Mouse (Mus musculus) gastrocnemius, postnatal 10 days (tissue): Measurements from ENCODE around the gene Ugdh. TPM values are rescaled to one million over a fixed set of nuclear protein-coding genes. Genes with fewer than 3 reads are reported as not detected.

Experiments
- DNase-seq: peaks from one replicate; pipeline ENCODE4 v3.0.0; 2021; ENCODE audit warnings: mixed read lengths
- total RNA-seq, 2 experiments: library from RNA; stranded (reverse); gene quantifications; 2 replicates each; pipeline ENCODE4 v1.2.3; 2021

The Ugdh gene
- total RNA-seq, 2 experiments from 2014 or later = 20.7 to 24.6 TPM

DNA sequence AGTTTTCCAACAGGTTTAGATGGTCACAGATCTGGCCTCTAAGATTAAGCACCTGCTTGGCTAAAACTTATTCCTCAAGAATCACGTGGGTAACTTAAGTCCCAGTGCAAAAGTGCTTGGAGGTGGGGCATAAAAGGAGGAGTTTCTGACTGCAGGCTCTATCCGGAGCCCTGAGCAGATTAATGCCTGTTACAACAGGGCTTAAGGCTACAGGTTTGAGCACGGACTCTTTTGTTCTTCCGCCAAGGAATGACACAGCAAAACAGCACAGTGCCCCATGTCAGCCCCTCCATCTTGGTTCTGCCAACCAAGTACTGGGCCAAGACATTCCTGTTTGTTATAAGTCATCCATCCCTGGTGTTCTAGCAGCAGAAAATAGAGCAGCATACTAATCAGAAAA is 7.4 kb downstream of the Ugdh start:
- DNase-seq = no peak

DNA sequence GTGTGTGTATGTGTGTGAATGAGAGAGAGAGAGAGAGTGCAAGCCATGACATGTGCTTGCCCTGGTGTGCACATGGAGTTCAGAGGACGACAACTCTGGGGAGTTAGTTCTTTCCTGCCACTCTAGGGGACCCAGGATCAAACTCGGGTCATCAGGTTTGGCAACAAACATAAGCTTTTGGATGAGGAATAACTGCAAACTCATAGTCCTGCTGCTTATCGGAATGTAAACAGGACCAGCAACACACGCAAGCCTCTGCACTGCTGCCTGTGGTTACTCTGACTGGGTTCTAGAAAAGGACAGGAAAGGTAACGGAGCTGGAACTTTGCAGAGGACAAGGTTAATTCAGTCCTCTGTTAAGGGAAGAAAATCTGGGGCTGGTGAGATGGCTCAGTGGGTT is 10.5 kb downstream of the Ugdh start:
- no peak for DNase-seq

DNA sequence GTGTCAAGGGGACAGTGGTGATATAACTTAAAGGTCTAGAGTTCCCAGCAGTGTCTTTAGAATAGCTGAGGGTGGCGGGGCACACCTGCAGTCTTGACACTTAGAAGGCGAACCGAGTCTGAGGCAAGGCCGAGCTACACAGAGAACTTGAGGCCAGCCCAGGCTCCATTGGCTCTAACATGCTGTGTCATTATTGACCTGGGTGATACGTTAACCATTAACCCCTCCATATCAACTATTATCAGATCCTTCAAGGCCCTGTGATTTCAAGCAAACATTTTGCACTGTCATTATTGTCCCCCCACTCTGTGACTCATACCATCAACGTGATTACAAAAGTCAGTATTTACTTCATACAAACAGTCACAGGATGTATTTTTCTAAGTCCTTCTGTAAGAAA is 11.5 kb downstream of the Ugdh start:
- DNase-seq = no peak

DNA sequence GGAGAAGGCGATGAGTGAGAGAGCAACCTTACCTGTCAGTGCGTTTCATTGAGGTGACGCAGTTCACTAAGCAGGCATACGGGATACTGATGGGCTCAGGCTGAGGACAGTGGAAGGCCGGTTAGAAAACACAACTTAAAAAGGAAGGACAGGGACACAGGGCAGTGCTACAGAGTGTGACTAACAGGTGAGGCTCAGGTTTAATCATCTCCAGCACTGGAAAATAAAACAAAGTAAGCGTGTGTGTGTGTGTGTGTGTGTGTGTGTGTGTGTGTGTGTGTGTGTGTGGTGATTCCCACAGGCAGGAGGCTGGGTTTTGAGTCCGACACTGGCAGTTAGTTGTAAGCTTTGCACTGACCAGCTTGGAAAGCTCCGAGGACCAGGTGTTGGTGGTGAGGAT is 12.9 kb downstream of the Ugdh start:
- DNase-seq = no peak

DNA sequence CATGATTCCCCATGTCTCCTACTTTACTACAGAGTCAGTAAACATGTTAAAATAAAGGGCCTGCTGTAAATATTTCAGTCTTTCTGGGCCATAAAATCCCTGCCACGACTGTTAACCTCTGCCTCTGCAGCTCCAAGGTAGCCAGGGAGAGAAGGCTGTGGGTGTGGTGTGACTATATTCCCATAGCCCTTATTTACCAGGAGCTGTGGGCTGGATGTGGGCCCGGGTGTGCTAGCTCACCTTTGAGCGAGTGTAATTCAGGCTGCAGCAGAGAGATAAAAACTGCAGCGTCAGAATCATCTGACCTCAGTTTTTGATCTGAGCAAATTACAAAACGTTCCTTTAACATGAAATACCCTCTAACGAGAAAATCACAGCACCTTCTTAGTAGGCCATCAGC is 14.9 kb downstream of the Ugdh start:
- no peak for DNase-seq

DNA sequence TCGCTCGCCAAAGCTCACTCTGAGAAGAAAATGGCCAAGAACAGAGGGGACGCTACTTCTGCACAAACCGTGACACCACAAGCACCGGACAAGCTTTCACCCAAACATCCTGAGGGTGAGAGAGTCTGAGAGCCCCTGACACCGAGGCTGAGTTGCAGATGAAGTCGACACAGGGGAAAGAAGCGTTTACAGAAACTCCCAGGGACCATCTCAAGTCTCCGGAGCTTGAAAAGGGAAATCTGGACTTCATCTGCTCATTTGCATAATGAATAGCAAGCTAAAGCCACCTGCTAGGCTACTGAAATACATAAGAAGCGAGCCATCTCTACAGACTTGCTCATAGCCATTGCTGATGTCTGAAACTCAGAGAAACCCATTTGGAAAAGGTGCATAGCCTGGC is 16.6 kb downstream of the Ugdh start:
- DNase-seq = no peak

DNA sequence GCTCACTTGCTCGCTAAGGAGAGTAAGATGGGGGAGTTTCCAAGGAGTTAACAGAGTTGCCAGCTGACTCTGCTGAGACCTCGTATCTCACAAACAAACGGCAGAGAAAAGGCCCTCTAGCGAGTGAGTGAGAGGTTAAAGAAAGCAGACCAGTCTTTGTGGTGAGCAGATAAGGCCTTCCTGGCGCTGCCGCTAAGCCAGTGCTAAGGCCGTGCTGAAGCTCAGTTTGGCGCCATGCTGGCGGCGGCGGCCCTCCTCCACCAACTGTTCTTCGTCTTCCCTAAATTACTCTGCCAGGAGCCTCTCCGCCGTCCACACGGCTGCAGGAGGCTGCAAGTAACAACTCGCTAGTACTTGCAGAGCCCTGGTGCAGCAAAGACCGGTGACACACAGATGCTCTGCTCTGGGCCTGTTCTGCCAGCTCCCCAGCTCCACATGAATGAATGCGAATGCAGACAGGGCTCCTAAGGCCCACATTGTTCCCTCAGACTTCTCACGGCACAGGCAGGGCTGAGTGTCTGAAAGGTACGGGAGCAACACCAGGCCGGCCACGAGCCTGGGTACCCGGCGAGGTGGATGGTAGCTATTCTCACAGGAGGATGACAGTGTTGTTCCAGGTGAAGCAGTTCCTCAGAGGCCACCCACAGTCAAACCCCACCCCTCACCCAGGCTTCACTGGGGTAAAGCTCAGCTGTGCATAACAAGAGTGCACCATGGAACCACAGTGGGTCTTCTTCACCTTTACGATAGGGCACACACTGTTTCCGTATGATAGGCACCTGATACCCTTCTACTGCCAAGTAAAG is 19.9 kb downstream of the Ugdh start:
- no peak for DNase-seq

DNA sequence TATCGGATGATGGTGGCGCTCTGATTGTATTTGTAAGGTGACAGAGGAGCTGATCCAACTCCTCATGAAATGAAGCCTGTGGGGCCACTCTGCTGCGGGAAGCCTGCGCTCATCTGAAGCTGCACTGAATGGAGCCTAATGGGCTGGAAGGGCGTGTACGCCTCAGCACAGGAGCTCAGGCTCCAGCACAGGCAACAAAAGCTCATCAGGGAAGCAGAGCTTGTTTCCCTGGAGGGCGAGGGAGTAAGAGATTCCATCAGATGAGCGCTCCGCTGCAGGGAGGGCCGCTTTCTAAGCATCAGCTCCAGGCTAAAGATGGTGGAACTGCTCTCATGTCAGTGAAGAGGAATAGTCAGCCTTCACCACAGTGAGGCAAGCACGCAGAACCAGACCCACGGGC is 27.8 kb downstream of the Ugdh start:
- no peak for DNase-seq

DNA sequence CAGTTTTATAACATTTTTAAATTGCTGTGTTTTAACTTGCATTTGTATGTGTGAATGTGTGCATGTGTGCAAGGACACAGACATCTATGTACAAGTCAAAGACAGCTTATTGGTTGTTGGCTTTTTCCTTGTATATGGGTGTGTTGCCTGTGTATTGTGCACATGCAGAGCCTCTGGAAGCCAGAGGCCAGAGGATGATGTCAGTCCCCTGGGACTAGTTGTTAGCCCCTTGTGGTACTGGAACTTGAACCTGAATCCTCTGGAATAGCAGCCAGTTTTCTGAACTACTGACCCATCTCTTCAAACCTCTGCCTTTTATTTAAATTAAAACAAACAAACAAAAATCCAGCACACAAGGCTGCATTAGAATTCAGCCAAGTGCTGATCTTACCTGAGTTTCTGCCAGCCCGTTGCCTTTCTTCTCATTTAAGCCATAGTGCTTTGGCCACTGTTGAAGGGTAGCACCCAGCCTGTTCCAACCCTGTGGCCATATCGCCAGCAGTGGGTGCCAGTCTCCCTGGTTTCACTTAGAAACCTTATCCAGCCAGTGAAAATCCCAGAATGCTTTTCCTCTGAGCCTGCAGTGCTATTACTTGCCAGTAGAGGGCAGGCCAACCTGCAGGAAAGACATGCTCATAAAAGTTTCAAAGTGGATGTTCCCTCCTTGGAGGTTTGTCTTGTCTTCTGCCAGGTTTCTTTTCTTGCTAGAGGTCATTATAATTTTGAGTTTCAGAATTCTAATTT is 34.3 kb downstream of the Ugdh start:
- peak; percentile 78 for DNase-seq

DNA sequence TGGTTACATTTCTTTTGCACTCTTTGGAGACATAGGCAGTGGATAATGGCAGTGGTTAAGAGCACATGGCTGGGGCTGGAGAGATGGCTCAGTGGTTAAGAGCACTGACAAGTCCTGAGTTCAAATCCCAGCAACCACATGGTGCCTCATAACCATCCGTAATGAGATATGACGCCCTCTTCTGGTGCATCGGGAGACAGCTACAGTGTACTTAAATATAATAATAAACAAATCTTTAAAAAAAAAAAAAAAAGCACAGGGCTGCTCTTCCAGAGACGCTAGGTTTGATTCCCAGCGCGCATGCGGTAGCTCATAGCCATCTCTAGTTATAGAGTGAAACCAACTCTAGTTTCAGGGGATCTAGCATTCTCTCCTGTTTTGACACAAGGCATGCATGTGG is 41.3 kb downstream of the Ugdh start:
- DNase-seq = no peak

DNA sequence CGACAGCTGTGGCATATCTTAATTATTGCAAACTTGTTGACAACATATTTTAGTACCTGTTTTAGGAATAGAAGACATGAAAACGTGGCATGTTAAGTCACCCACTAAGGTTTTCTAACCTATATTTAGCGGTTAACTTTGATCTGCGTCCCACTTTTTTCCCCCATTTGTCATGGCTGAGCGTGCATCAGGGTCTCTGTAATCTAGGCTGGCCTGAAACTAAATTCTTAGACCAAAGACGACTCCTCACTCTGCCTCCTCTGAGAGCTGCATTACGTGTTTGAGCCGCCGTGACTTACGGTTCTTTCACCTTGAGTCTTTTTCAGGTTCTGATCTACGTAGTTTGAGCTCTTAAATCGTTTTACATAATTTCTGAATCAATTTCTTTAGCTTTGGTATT is 44.0 kb downstream of the Ugdh start:
- no peak for DNase-seq

DNA sequence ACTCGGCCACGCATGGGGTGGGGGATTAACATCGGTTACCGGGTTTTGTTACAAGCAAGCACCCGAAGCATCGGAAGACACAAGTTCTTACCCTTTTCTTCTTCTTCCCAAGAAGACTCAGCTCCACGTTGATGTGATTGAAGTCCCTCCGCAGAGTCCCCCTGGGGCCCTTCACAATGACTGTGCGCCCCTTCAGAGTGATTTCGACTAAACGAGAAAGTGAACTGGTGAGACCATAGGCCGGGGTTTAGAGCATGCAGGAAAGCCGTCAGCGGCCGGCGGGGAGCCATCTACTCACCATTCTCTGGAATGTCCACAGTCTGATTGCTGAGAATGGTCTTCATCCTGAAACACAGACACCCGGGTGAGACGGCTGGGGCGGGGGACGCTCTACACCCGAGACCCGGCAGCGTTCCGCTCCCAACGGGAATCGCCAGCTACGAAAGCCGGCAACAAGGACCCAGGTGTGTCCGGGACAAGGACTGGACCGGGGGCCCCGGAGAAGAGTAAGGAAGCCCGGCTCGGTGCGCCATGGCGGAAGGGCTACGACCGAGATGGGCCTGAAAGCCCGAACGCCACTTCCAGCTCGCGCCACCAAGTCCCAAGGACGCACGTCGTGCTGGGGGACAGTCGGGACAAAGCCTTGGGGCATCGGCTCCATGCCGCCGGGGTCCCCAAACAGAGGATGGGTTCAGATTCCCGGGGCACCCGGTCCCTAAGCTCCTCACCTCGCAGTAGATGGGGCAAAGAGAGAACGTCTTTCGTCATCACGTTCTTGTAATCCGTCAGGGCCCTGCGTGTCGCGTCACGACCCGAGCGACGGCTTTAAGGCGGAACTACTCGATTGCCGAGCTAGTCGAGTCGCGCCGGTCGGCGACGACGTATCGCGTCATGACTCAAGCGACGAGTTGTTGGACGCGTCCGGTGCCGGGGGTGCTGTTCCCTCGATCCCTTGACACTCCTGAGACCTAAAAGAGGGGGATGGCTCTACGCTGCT is 44.8 kb downstream of the Ugdh start, which contains the start of the genes Rpl9 and Lias:
TSS of gene Rpl9 (minus strand) at position 797 of the 997 bp plus-strand sequence.
TSS of gene Lias (plus strand) at position 850 of the 997 bp plus-strand sequence.
- peak; percentile 99 for DNase-seq

DNA sequence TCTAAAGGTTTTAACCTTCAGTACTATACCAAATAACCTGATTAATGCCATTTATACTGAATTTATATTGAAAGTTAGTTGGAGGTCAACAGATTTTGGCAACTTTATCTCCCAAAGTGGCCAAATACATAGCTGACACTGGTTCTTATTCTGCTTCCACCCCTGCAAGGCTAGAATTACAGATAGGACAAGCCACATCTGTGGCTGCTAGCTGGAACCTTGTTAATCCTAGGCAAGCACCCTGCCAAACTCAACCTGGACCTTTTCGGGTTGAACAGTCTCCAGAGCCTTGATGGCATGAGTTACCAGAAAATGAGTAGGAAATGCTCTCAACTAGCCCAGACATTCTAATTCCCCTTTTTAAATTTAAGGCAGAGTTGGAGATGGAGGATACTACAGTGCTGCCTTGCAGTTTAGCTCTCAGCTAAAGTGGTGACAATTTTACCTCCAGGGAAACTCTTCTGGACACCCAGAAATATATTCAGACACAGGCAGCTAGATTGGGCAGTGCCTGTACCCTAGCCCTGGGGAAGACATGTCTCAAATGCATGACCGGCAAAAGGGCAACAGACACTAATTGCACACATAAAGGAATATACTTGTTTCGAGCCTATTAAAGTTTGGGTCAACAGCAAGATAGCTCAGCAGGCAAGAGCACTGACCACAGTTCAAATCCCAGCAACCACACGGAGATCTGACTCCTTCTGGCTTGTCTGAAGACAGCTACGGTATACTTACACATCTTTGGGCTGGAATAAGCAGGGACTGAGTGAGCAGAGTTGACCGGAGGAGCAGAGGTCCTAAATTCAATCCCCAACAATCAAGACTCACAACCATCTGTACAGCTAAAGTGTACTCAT is 48.5 kb downstream of the Ugdh start:
- DNase-seq = no peak

DNA sequence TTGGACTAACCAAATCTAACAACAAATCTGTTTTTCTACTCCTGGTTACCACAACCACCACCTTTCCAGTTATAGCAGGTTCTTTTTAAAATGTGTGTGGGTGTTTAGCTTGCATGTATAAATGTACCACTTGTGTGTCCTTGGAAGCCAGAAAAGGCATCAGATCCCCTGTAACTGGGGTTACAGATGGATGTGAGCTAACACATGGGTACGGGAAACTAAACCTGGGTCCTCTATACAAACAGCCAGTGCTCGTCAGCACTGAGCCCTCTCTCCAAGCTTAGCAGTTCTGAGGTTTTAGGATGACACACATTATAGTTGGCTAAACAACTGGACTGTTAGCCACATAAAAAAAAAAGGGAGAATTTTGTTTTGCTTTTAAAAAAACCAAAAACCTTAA is 50.0 kb downstream of the Ugdh start:
- DNase-seq = no peak

DNA sequence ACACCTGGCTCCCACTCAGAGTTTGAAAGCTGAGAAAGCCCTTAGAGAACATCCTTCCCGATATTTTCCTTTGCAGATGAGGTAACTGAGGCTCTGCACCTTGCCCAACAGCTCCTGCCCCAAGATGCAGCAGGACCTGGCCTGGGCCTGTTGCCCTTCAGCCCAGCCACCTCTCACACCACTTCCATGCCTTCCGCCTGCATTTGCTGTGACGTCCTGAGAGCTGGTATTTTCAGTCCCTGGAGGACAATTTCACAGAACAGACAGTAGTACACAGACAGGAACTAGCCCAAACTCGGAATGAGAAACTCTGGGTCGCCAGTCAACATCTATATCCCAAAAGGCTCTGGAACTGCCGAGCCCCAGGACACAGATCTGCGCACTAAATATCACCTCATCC is 61.0 kb downstream of the Ugdh start:
- DNase-seq = no peak

DNA sequence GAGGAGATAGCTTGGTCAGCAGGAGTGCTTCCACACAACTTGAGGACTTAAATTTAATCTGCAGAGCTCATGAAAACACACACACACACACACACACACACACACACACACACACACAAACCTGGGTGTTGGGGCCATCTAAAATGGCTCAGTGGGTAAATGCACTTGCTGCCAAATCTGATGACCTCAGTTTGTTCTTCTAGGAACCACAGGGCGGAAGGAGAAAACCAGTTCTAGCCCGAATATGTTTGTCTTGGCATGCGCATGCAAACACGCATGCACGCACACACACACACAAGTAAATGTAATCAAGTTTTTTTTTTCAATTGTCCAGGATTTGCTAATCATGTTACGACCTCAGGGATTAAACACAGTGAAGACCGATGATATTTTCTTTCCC is 64.2 kb downstream of the Ugdh start:
- DNase-seq = no peak

DNA sequence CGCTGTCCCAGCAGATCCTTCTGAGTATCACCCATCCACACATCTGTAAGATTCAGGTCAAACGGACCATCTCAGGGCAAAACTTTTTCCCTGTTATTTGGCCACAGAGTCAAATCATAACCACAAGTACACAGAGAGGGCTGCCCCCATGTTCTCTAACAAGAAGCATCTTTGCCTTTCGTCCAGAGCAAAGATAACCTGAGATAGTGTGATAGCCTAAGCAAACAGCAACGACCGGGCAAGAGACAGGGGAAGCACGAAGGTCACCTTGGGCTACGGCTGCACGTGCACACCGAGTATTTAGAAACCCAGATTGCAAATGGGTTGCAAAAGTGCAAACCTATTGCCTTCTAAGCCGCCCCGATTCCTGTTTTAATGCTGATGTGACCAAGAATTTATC is 67.9 kb downstream of the Ugdh start:
- DNase-seq = no peak
